Mouse (Mus musculus) ovary, postnatal 10 days (tissue): ENCODE results near the gene Atp9a.

ENCODE experiments used
- DNase-seq: peaks from one replicate; pipeline ENCODE4 v3.0.0; 2022; ENCODE audit warnings: low spot score

Gene Atp9a

GRCm38 (mm10) chr2:168600750-168601490, 141.3 kb downstream of the Atp9a start:
- DNase-seq: no peak

GRCm38 (mm10) chr2:168595693-168596092, 146.5 kb downstream of the Atp9a start:
- DNase-seq: no peak

- DNase-seq: no peak
Measured at GRCm38 (mm10) chr2:168593676-168594075, 148.5 kb downstream of the Atp9a start.

GRCm38 (mm10) chr2:168593004-168593403, 149.2 kb downstream of the Atp9a start:
- DNase-seq: no peak

- no peak for DNase-seq
Measured at GRCm38 (mm10) chr2:168591076-168591475, 151.1 kb downstream of the Atp9a start.

- no peak for DNase-seq
Measured at GRCm38 (mm10) chr2:168590556-168590955, 151.7 kb downstream of the Atp9a start.

GRCm38 (mm10) chr2:168590168-168590551, 152.0 kb downstream of the Atp9a start:
- DNase-seq: no peak

- DNase-seq: no peak
Measured at GRCm38 (mm10) chr2:168589368-168590167, 152.6 kb downstream of the Atp9a start.

GRCm38 (mm10) chr2:168588591-168589367, 153.4 kb downstream of the Atp9a start:
- DNase-seq: no peak

GRCm38 (mm10) chr2:168587159-168587558, 155.1 kb downstream of the Atp9a start:
- DNase-seq: no peak

GRCm38 (mm10) chr2:168586512-168586911, 155.7 kb downstream of the Atp9a start:
- DNase-seq: no peak

GRCm38 (mm10) chr2:168584857-168585256, 157.4 kb downstream of the Atp9a start:
- no peak for DNase-seq
